ENCODE assay signal across 17 mouse cellular contexts in genomic region chr5:147659909-147660308, GRCm38 (mm10).
DNase-seq lines count a peak whose midpoint lies in the region; ATAC-seq and TF ChIP-seq lines count a peak whose summit lies in the region.
"Had no signal": no experiment of that assay in that cellular context is flagged by ENCODE, and none has a peak within 500 bp of the region (broad histone marks: within the 10 kb centered on the region; RNA-seq: fewer than 3 reads in every experiment).

No protein-coding gene starts in this region.

- H3K4me3 ChIP-seq in lung, embryonic 14.5 days (ENCODE audit: low read depth, low read length) = no peak overlapping the region
- H3K4me3 ChIP-seq: erythroblast, embryonic 14.5 days; hindbrain, embryonic 15.5 days; liver, embryonic 15.5 days; neural tube, embryonic 13.5 days had no signal

- DNase-seq in layer of hippocampus, adult 11-12 months (ENCODE audit: low spot score) = peak; percentile 12
- no peak for DNase-seq in layer of hippocampus, adult 9-10 months (ENCODE audit: low spot score)
- peak; percentile 32 for DNase-seq in MN1 (ENCODE audit: low spot score)
- DNase-seq in lung, embryonic 14.5 days = peak; percentile 77
- no peak for DNase-seq in kidney, adult 8-10 months
- no peak for DNase-seq in kidney, postnatal 25 days
- DNase-seq in right cerebral cortex, adult 2 months (ENCODE audit: low spot score in 2 of 2) = no peak
- DNase-seq: forebrain, postnatal 0 days; gastrocnemius, postnatal 10 days; kidney, adult 9 months; spleen, adult 18-20 months had no signal

- no peak overlapping the region; the same call in 1 of the 2 replicates for H3K4me2 ChIP-seq in lung, embryonic 14.5 days
- H3K4me2 ChIP-seq: hindbrain, embryonic 15.5 days; liver, embryonic 15.5 days; neural tube, embryonic 13.5 days had no signal

- H3K36me3 ChIP-seq in lung, embryonic 14.5 days (ENCODE audit: insufficient read depth) = no peaks in the 10 kb centered on the region
- H3K36me3 ChIP-seq: hindbrain, embryonic 15.5 days; liver, embryonic 15.5 days; neural tube, embryonic 13.5 days had no signal

- H3K9me3 ChIP-seq in lung, embryonic 14.5 days (ENCODE audit: low read depth, low read length) = no peaks in the 10 kb centered on the region
- H3K9me3 ChIP-seq: hindbrain, embryonic 15.5 days; liver, embryonic 15.5 days; neural tube, embryonic 13.5 days had no signal

- peak; percentile 7; the same call in 1 of the 2 replicates for TF ChIP-seq CTCF in lung, embryonic 14.5 days (IDR thresholded peaks at IDR 0.05; ENCODE audit: low read depth)

- H3K27me3 ChIP-seq in lung, embryonic 14.5 days (ENCODE audit: insufficient read depth, low read length) = no peaks in the 10 kb centered on the region
- H3K27me3 ChIP-seq: hindbrain, embryonic 15.5 days; liver, embryonic 15.5 days; neural tube, embryonic 13.5 days had no signal

- ATAC-seq in lung, embryonic 14.5 days (ENCODE audit: insufficient read depth) = peak; percentile 64; the same call in 1 of the 2 replicates
- ATAC-seq in megakaryocyte progenitor cell, adult 5-6 weeks (replicated peaks; ENCODE audit: poor library complexity) = peak; percentile 67
- ATAC-seq: forebrain, postnatal 0 days; midbrain, embryonic 16.5 days had no signal

- WGBS in lung, embryonic 14.5 days = 39% methylated on average over 7 of the region's 7 CpGs

- H3K9ac ChIP-seq in lung, embryonic 14.5 days = no peak overlapping the region
- H3K9ac ChIP-seq: forebrain, postnatal 0 days; hindbrain, embryonic 15.5 days; liver, embryonic 15.5 days; neural tube, embryonic 13.5 days had no signal

- no peak overlapping the region for H3K27ac ChIP-seq in lung, embryonic 14.5 days (ENCODE audit: low read depth)
- H3K27ac ChIP-seq: hindbrain, embryonic 15.5 days; liver, embryonic 15.5 days; neural tube, embryonic 13.5 days had no signal

- H3K4me1 ChIP-seq in lung, embryonic 14.5 days (ENCODE audit: insufficient read depth) = no peaks in the 10 kb centered on the region
- H3K4me1 ChIP-seq: hindbrain, embryonic 15.5 days; neural tube, embryonic 13.5 days had no signal

Comparison
In these comparisons a context has a peak if more than half of its experiments do, and no peak if none do; other contexts are left out.
1. DNase-seq: peak in layer of hippocampus, adult 11-12 months (single experiment), MN1 (single experiment) and lung, embryonic 14.5 days (single experiment); none in layer of hippocampus, adult 9-10 months (single experiment), kidney, adult 8-10 months (0 of 2), kidney, postnatal 25 days (0 of 2) and right cerebral cortex, adult 2 months (0 of 2).